Mouse (Mus musculus): ENCODE data around the gene H2bfm. TPM values are rescaled to one million over a fixed set of nuclear protein-coding genes. Genes with fewer than 3 reads are reported as not detected.

H2bfm gene
- polyA plus RNA-seq, 1 experiment from 2014 or later, result not detected

Other genes starting within 250 kb of the H2bfm start
- 1.1 and 1.3 TPM in 2 replicates for gene Tceal1, start 219.3 kb upstream of the H2bfm start, polyA plus RNA-seq (2015; fragmentation: Nextera tagmentation; extraction: Ambion mirVana)
- gene Morf4l2, start 183.6 kb upstream of the H2bfm start, polyA plus RNA-seq (2015; fragmentation: Nextera tagmentation; extraction: Ambion mirVana), result 227 and 272 TPM in 2 replicates
- not detected in 2 replicates for gene Glra4, start 147.2 kb upstream of the H2bfm start, polyA plus RNA-seq (2015; fragmentation: Nextera tagmentation; extraction: Ambion mirVana)
- gene Plp1, start 104.7 kb upstream of the H2bfm start, polyA plus RNA-seq (2015; fragmentation: Nextera tagmentation; extraction: Ambion mirVana), result 0.40 and 0.59 TPM in 2 replicates
- gene Rab9b, start 58.6 kb upstream of the H2bfm start, polyA plus RNA-seq (2015; fragmentation: Nextera tagmentation; extraction: Ambion mirVana), result not detected in 2 replicates
- 6.3 and 10.6 TPM in 2 replicates for gene Tmsb15b2, start 48.2 kb downstream of the H2bfm start, polyA plus RNA-seq (2015; fragmentation: Nextera tagmentation; extraction: Ambion mirVana)
- gene Tmsb15l, start 49.5 kb downstream of the H2bfm start, polyA plus RNA-seq (2015; fragmentation: Nextera tagmentation; extraction: Ambion mirVana), result 0.43 TPM in 1 of 2 replicates, not detected in the other
- gene Tmsb15b1, start 49.5 kb downstream of the H2bfm start, polyA plus RNA-seq (2015; fragmentation: Nextera tagmentation; extraction: Ambion mirVana), result 3.7 and 4.5 TPM in 2 replicates
- gene Zcchc18, start 65.8 kb downstream of the H2bfm start, polyA plus RNA-seq (2015; fragmentation: Nextera tagmentation; extraction: Ambion mirVana), result 0.42 and 0.44 TPM in 2 replicates
- gene Slc25a53, start 111.0 kb downstream of the H2bfm start, polyA plus RNA-seq (2015; fragmentation: Nextera tagmentation; extraction: Ambion mirVana), result 2.6 and 3.6 TPM in 2 replicates
- gene Fam199x, start 122.3 kb downstream of the H2bfm start, polyA plus RNA-seq (2015; fragmentation: Nextera tagmentation; extraction: Ambion mirVana), result 1.2 and 1.5 TPM in 2 replicates
- gene Esx1, start 194.8 kb downstream of the H2bfm start, polyA plus RNA-seq (2015; fragmentation: Nextera tagmentation; extraction: Ambion mirVana), result not detected in 2 replicates